Mouse (Mus musculus): ENCODE measurements around the gene Arhgef40. TPM values are rescaled to one million over a fixed set of nuclear protein-coding genes. Genes with fewer than 3 reads are reported as not detected.
A peak's percentile ranks its signal among the peaks of the same experiment; 100 is the strongest.

Arhgef40 gene
- polyA plus RNA-seq, 1 experiment = 24.1 TPM

- peak within 1 kb of the TSS; percentile 70; the same call in 1 of the 2 replicates for H3K27ac ChIP-seq (ENCODE audit: insufficient read depth, low read length)
- no peaks in the 10 kb centered on the region for H3K4me1 ChIP-seq (ENCODE audit: control insufficient read depth, insufficient read depth, low read length)
- H3K4me3 ChIP-seq (ENCODE audit: insufficient read depth, low read length) = peak within 1 kb of the TSS; percentile 71
- TF ChIP-seq POLR2A (IDR thresholded peaks at IDR 0.05; ENCODE audit: extremely low read depth, insufficient read depth, low read length) (no peak), CTCF (IDR thresholded peaks at IDR 0.05; ENCODE audit: extremely low read depth, insufficient read depth, low read length) (no peak)
Measured at GRCm38 (mm10) chr14:52015445-52016100, 31.1 kb downstream of the Arhgef40 start, which contains the start of gene Tmem253. TSS of gene Tmem253 (plus strand) at chr14:52015658.

GRCm38 (mm10) chr14:52016625-52017405, 32.3 kb downstream of the Arhgef40 start:
- H3K4me1 ChIP-seq (ENCODE audit: control insufficient read depth, insufficient read depth, low read length) = peaks cover 2% of the 10 kb centered on the region; the same call in 1 of the 2 replicates

GRCm38 (mm10) chr14:52017662-52018061, 33.1 kb downstream of the Arhgef40 start:
- TF ChIP-seq CTCF (IDR thresholded peaks at IDR 0.05; ENCODE audit: extremely low read depth, insufficient read depth, low read length) (no peak), POLR2A (IDR thresholded peaks at IDR 0.05; ENCODE audit: extremely low read depth, insufficient read depth, low read length) (no peak)
- Histone ChIP-seq H3K27ac (ENCODE audit: insufficient read depth, low read length) (no peak overlapping the region), H3K4me1 (ENCODE audit: control insufficient read depth, insufficient read depth, low read length) (peaks cover 2% of the 10 kb centered on the region; the same call in 1 of the 2 replicates), H3K4me3 (ENCODE audit: insufficient read depth, low read length) (no peak overlapping the region)

More at GRCm38 (mm10) chr14:52016625-52017405, 32.3 kb downstream of the Arhgef40 start:
- no peak for TF ChIP-seq POLR2A (IDR thresholded peaks at IDR 0.05; ENCODE audit: extremely low read depth, insufficient read depth, low read length)
- no peak for TF ChIP-seq CTCF (IDR thresholded peaks at IDR 0.05; ENCODE audit: extremely low read depth, insufficient read depth, low read length)
- Histone ChIP-seq H3K4me3 (ENCODE audit: insufficient read depth, low read length) (no peak overlapping the region), H3K27ac (ENCODE audit: insufficient read depth, low read length) (no peak overlapping the region)

- peaks cover 2% of the 10 kb centered on the region; the same call in 1 of the 2 replicates for H3K4me1 ChIP-seq (ENCODE audit: control insufficient read depth, insufficient read depth, low read length)
- TF ChIP-seq CTCF (IDR thresholded peaks at IDR 0.05; ENCODE audit: extremely low read depth, insufficient read depth, low read length) = no peak
- TF ChIP-seq POLR2A (IDR thresholded peaks at IDR 0.05; ENCODE audit: extremely low read depth, insufficient read depth, low read length) = no peak
- no peak overlapping the region for H3K27ac ChIP-seq (ENCODE audit: insufficient read depth, low read length)
- H3K4me3 ChIP-seq (ENCODE audit: insufficient read depth, low read length) = peak overlapping the region; percentile 69; the same call in 1 of the 2 replicates
Measured at GRCm38 (mm10) chr14:52018248-52019050, 33.9 kb downstream of the Arhgef40 start.

- peak overlapping the region; percentile 69 for H3K4me3 ChIP-seq (ENCODE audit: insufficient read depth, low read length)
- H3K4me1 ChIP-seq (ENCODE audit: control insufficient read depth, insufficient read depth, low read length) = peaks cover 2% of the 10 kb centered on the region; the same call in 1 of the 2 replicates
- TF ChIP-seq CTCF (IDR thresholded peaks at IDR 0.05; ENCODE audit: extremely low read depth, insufficient read depth, low read length) = peak; percentile 52
- TF ChIP-seq POLR2A (IDR thresholded peaks at IDR 0.05; ENCODE audit: extremely low read depth, insufficient read depth, low read length) = no peak
- peak overlapping the region; percentile 80 for H3K27ac ChIP-seq (ENCODE audit: insufficient read depth, low read length)
Measured at GRCm38 (mm10) chr14:52019051-52019589, 34.6 kb downstream of the Arhgef40 start.

GRCm38 (mm10) chr14:52019590-52020340, 35.2 kb downstream of the Arhgef40 start:
- peak overlapping the region; percentile 95 for H3K27ac ChIP-seq (ENCODE audit: insufficient read depth, low read length)
- peak overlapping the region; percentile 69 for H3K4me3 ChIP-seq (ENCODE audit: insufficient read depth, low read length)
- peak; percentile 90 for TF ChIP-seq POLR2A (IDR thresholded peaks at IDR 0.05; ENCODE audit: extremely low read depth, insufficient read depth, low read length)
- no peak for TF ChIP-seq CTCF (IDR thresholded peaks at IDR 0.05; ENCODE audit: extremely low read depth, insufficient read depth, low read length)
- H3K4me1 ChIP-seq (ENCODE audit: control insufficient read depth, insufficient read depth, low read length) = peaks cover 2% of the 10 kb centered on the region; the same call in 1 of the 2 replicates

- Histone ChIP-seq H3K4me1 (ENCODE audit: control insufficient read depth, insufficient read depth, low read length) (peaks cover 2% of the 10 kb centered on the region; the same call in 1 of the 2 replicates), H3K27ac (ENCODE audit: insufficient read depth, low read length) (peak within 1 kb of the TSS; percentile 95), H3K4me3 (ENCODE audit: insufficient read depth, low read length) (peak within 1 kb of the TSS; percentile 69)
- TF ChIP-seq CTCF (IDR thresholded peaks at IDR 0.05; ENCODE audit: extremely low read depth, insufficient read depth, low read length) (peak; percentile 50), POLR2A (IDR thresholded peaks at IDR 0.05; ENCODE audit: extremely low read depth, insufficient read depth, low read length) (peak; percentile 76)
Measured at GRCm38 (mm10) chr14:52020486-52021137, 36.1 kb downstream of the Arhgef40 start, which contains the start of gene Zfp219. TSS of gene Zfp219 (minus strand) at chr14:52020733.

- no peak for TF ChIP-seq POLR2A (IDR thresholded peaks at IDR 0.05; ENCODE audit: extremely low read depth, insufficient read depth, low read length)
- TF ChIP-seq CTCF (IDR thresholded peaks at IDR 0.05; ENCODE audit: extremely low read depth, insufficient read depth, low read length) = no peak
- no peak overlapping the region for H3K4me3 ChIP-seq (ENCODE audit: insufficient read depth, low read length)
- peaks cover 2% of the 10 kb centered on the region; the same call in 1 of the 2 replicates for H3K4me1 ChIP-seq (ENCODE audit: control insufficient read depth, insufficient read depth, low read length)
- no peak overlapping the region for H3K27ac ChIP-seq (ENCODE audit: insufficient read depth, low read length)
Measured at GRCm38 (mm10) chr14:52021138-52021529, 36.6 kb downstream of the Arhgef40 start.
